In the genomic region with DNA sequence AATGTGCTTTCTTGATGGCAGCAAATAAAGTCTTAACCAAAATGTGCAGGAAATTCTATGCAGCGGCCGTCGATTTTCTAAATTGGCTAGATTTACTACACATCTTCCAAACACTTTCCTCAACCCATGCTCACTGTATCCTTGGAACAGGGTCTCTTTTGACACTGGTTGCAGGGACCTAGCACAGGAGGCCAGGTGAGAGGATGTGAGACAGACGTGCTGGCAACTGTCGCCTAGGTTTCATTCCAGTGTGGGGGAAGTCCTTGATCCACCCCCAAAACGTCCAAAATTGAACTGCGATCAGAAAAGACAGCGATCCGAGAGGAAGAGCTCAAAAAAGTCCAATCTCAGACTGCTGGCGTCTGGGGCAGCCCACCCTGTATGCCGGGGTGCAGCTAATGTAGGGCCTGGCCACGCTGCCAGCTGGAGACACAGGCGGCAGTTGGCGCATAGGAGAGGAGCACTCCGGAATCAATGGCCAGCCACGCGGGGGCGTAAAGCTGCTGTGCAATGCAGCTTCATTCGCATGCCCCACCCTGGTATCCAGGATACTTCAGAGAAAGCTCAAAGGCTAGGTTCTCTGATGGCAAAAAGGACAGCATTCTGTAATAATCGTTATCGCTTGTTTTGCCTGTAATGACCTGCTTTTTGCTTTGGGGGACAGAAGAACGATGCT, we compare ENCODE assay signal across 1 mouse cellular context.
TF ChIP-seq lines count a peak whose summit lies in the region.

No protein-coding gene starts in this region.

TF ChIP-seq in CH12.LX, 34 proteins besides CTCF, POLR2A, EP300 and RAD21 (continued from another document):
- TF ChIP-seq MXI1 (IDR thresholded peaks at IDR 0.05; ENCODE audit: low read depth, low read length): 0 out of 2 replicates have a peak, but pooled peaks have one; percentile 32
- TF ChIP-seq UBTF (IDR thresholded peaks at IDR 0.05; ENCODE audit: low read depth, low read length): no peak
- TF ChIP-seq MEF2A (IDR thresholded peaks at IDR 0.05; ENCODE audit: borderline replicate concordance, low read depth, low read length): no peak
- no peak for TF ChIP-seq ZNF384 (IDR thresholded peaks at IDR 0.05; ENCODE audit: low read depth, low read length)
- TF ChIP-seq PAX5 (IDR thresholded peaks at IDR 0.05; ENCODE audit: low read length): no peak
- TF ChIP-seq JUN (IDR thresholded peaks at IDR 0.05; ENCODE audit: insufficient read depth, low read depth, low read length): no peak
- no peak for TF ChIP-seq ETS1 (conservative IDR thresholded peaks at IDR 0.05; ENCODE audit: low read depth, low read length)
- TF ChIP-seq ELF1 (IDR thresholded peaks at IDR 0.05; ENCODE audit: low read depth, low read length): 0 out of 2 replicates have a peak, but pooled peaks have one; percentile 28
- TF ChIP-seq JUND (conservative IDR thresholded peaks at IDR 0.05; ENCODE audit: low read depth, low read length): no peak
- no peak for TF ChIP-seq BHLHE40 (IDR thresholded peaks at IDR 0.05; ENCODE audit: low read depth, low read length)
- TF ChIP-seq SIN3A (IDR thresholded peaks at IDR 0.05; ENCODE audit: low read length): no peak
- TF ChIP-seq E2F4 (IDR thresholded peaks at IDR 0.05; ENCODE audit: insufficient replicate concordance, low read depth, low read length): no peak
